Mouse (Mus musculus) kidney, postnatal 14 days (tissue): ENCODE measurements around the gene Sfxn1.
A peak's percentile ranks its signal among the peaks of the same experiment; 100 is the strongest.

Experiments
- DNase-seq: peaks from one replicate; pipeline ENCODE4 v3.0.0; 2022; ENCODE audit warnings: mixed read lengths

Sfxn1 gene

GRCm38 (mm10) chr13:54077470-54078174 is 6.0 kb downstream of the Sfxn1 start:
- DNase-seq: peak; percentile 46

- peak; percentile 68 for DNase-seq
Measured at GRCm38 (mm10) chr13:54079782-54080759, 8.4 kb downstream of the Sfxn1 start.

GRCm38 (mm10) chr13:54080785-54081184 is 9.1 kb downstream of the Sfxn1 start:
- no peak for DNase-seq

GRCm38 (mm10) chr13:54082946-54083345 is 11.3 kb downstream of the Sfxn1 start:
- no peak for DNase-seq

- DNase-seq: no peak
Measured at GRCm38 (mm10) chr13:54084178-54084577, 12.5 kb downstream of the Sfxn1 start.

GRCm38 (mm10) chr13:54084826-54085225 is 13.2 kb downstream of the Sfxn1 start:
- DNase-seq: no peak

- DNase-seq: no peak
Measured at GRCm38 (mm10) chr13:54085266-54085665, 13.6 kb downstream of the Sfxn1 start.

- DNase-seq: no peak
Measured at GRCm38 (mm10) chr13:54091719-54092118, 20.1 kb downstream of the Sfxn1 start.

GRCm38 (mm10) chr13:54094349-54094748 is 22.7 kb downstream of the Sfxn1 start:
- DNase-seq: no peak

- no peak for DNase-seq
Measured at GRCm38 (mm10) chr13:54094963-54095362, 23.3 kb downstream of the Sfxn1 start.

- no peak for DNase-seq
Measured at GRCm38 (mm10) chr13:54095721-54096120, 24.1 kb downstream of the Sfxn1 start.

GRCm38 (mm10) chr13:54097227-54097626 is 25.6 kb downstream of the Sfxn1 start:
- DNase-seq: peak; percentile 23

GRCm38 (mm10) chr13:54097797-54098196 is 26.1 kb downstream of the Sfxn1 start:
- DNase-seq: no peak

- no peak for DNase-seq
Measured at GRCm38 (mm10) chr13:54101031-54101820, 29.6 kb downstream of the Sfxn1 start.

- DNase-seq: no peak
Measured at GRCm38 (mm10) chr13:54102061-54102460, 30.4 kb downstream of the Sfxn1 start.

- no peak for DNase-seq
Measured at GRCm38 (mm10) chr13:54103271-54103670, 31.6 kb downstream of the Sfxn1 start.

GRCm38 (mm10) chr13:54103866-54104265 is 32.2 kb downstream of the Sfxn1 start:
- no peak for DNase-seq

GRCm38 (mm10) chr13:54113819-54114550 is 42.3 kb downstream of the Sfxn1 start:
- peak; percentile 68 for DNase-seq

- DNase-seq: no peak
Measured at GRCm38 (mm10) chr13:54114931-54115330, 43.3 kb downstream of the Sfxn1 start.

- no peak for DNase-seq
Measured at GRCm38 (mm10) chr13:54115779-54116178, 44.1 kb downstream of the Sfxn1 start.

- DNase-seq: no peak
Measured at GRCm38 (mm10) chr13:54118355-54118754, 46.7 kb downstream of the Sfxn1 start.

GRCm38 (mm10) chr13:54137756-54138410 is 66.2 kb downstream of the Sfxn1 start:
- DNase-seq: no peak
